Mouse (Mus musculus) mature B cell (primary cell): ENCODE results near the gene Adh7.

Experiments
- in situ Hi-C: fragments of 300-500 bp; cut with MboI; formaldehyde crosslinking; loops from 2 replicates; pipeline ENCODE4 v1.14.3; 2019

Adh7 gene

DNA sequence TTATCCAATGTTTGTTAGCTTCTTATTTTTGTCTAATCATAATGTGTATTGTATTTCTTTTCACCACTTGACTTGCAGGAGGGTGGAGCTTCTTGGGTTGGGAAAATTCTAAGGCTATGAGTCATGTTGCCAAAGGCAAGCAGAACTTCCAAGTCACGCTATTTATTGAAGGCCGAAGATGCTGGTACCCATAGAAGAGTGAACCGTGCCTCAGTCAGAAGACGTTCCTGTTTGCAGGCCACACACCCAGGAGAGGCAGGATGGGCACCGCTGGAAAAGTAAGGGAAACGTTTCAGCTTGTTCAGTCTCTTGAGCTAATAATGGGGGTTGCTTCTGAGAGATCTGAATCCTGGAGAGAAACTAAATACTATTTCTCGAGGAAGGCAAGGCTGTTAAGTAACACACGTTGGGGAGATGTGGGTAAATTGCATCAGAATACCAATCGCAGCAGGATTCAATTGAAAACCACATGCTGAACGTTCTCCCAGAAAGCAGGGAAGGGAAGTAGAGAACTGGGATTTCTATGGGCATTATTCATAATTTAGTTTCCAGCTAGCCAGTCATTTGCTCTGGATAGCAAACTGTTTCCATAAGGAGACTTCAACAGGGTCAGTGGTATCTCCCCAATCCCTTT lies at the start of gene Adh7:
Adh7 (plus strand) TSS at position 130 of the 634 bp plus-strand sequence.
- in situ Hi-C loops, result no loop called here

DNA sequence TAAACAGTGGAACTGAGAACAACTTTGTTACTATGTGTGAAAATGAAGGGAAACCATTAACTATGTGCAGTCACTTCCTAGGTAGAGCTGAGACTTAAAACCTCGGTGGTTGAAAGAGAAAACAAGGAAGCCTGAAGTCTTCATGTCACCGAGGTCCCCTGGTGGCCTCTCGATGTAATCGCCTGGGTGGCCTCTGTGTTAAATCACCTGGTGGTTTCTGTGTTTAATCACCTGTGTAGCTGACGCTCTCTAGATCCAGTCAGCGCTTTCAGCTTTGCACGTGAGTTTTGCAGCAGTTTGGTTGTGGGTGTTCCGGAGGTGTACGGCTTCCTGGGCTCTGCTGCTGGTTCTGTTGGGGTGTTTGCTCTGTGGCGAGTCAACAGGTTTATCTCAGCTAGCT lies 44.3 kb upstream of the Adh7 start:
- in situ Hi-C loops, result no loop called here

DNA sequence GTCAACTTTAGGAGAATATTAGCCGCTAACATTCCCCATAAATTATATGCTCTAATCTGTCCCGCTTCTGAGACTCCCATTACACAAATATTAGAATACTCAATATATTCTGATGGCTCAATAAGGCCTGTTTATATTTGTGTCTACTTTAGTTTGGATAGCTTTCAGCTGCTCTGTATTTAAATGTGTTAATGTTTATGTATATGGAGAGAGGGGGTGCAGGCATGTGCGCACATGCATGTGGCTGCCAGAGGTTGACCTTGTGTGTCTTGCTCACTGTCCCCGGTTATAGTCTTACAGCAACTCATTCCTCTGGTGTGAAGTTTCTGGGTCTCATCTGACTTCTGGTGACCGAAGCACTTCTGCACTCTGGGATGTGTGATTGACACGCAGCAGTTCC lies 42.0 kb upstream of the Adh7 start:
- in situ Hi-C loops, result no loop called here

DNA sequence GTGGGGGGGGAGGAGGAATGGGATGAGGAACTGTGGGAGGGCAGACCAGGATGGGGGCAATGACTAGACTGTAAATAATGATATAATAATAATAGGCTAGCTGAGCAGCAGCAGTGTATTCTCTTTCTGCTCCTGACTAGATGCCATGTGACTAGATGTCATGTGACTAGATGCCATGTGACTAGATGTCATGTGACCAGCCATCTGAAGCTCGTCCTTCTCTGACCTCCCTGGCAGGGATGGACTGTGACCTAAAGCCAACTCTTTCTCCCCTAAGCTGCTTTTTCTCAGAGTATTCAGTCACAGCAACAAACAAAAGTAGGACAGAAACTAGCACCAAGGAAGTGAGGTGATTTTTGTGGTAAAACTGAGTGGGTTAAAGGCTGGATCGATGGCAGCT lies 35.5 kb upstream of the Adh7 start:
- in situ Hi-C loops, result no loop called here

DNA sequence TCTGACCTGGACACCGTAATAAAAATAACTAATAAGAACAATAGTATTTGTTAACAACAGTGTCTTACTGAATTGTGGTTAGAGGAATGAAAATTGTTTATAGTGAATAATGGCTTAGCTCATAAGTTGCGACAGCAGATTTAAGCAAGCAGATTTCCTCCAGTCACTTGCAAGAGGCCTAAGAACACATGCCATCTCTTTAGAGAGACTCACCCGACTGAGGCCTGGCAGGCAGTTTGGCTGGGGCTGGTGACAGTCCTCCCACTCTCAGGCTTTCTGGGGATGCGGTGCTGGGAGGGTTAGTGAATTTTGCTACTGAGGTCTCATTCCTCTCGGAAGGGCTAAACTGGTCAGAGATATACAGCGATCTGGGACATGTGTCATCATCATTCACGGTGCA lies 34.2 kb upstream of the Adh7 start:
- in situ Hi-C loops, result no loop called here

DNA sequence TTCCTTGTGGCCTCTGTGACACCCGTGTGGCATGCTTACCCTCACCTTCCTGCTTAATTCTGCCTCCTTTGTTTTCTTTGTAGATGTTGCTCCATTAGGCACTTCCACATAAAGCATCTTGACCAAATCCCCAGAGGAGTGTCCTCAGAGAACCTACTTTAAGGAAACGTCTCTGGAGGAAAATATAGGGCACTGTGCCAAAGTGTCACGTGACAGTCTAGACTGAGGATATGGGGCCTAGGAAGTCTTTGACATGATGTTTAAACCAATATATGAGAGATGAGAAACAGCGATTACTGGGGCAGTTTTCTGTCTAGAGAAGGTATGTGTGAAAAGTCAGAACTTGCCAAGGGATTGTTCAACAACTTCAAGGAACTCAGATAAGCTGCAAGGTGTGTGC lies 32.3 kb upstream of the Adh7 start:
- in situ Hi-C loops, result no loop called here

DNA sequence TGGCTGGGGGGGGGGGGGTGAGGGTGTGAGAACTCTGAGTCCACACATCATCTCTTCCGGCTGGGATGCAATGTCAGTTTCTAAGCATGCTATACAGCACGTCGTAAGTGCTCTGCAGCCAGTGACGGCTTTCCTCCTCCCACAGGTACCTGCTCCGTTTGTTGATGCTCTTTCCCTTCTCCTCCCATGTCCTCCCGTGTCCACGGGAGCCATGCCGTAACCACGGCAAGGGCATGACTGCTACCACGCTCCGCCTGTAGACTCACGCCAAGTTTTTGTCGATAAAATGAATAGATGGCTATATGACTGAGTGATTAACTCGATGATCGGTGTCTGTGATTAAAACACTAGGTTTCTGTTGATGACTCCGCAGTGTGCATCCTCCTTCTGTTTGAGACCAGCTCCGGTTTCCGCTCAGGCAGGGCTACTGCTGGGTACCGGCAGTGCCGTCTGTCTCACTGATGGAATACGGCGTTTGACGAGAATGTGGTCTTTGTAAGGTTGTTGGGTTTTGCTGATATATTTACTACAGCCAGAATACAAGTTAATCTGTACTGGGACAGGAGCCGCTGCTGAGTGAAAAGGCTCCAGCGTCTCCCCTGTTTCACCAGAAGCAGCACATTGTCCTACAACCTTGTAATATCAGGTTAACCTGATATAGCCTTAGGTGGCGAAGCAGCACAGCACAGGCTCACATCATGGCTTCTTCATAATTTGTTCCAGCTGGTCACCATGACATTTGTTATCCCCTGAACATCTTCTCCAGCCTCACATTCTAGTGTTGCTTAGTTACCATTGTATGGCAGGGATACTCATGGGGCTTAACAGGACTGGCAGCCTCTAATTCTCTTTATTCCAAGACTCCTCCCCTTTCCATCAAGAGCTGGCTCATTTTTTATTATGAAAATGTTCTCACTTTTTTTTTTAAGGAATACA lies 31.3 kb upstream of the Adh7 start:
- in situ Hi-C loops, result no loop called here

DNA sequence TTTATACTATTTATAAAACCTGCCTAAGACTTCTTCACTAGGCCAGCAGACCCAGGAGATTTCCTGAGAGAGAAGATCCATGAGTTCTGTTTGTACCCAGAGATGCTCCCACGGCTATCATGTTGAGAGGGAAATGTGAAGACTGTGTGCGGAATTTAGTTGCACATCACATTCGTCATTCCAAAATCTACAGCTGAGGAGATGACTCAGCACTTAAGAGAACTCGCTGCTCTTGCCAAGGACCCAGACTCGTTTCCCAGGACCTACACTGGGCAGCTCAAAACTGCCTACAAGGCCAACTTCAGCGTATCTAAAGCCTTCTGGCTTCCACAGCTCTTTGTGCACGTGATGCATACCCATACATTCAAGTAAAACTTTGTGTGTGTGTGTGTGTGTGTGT lies 25.3 kb upstream of the Adh7 start:
- in situ Hi-C loops, result no loop called here

DNA sequence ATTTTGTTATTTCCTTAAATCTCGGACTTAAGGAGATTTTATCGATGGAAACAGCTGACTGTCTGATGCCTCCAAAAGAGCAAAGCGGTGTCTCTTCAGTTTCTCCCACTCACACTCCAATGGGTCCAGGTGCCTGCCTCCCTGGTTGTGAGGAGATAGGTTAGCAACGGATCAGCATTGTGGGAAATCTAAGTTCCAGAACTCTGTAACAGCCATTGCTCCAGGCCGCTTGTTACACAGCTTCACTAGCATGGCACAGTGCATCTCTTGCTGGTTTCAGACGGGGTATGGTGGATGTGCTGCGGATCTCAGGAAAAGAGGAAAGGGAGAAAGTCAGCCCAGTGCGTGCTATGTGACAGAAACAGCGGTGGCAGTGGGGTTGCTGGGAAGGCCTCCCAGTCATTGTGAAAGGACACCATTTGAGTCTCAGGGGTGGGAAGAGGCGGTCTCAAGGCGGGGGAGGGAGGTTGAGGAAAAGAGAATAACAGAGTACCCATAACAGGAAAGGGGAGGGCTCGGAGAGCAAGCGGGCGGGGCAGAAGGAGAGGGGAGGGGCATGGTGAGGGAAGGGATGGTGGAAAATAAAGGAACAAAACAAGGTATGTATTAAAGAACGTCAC lies 23.8 kb upstream of the Adh7 start, which contains the start of gene 4930579F01Rik:
4930579F01Rik (minus strand) TSS at position 143 of the 620 bp plus-strand sequence.
- in situ Hi-C loops, result no loop called here

DNA sequence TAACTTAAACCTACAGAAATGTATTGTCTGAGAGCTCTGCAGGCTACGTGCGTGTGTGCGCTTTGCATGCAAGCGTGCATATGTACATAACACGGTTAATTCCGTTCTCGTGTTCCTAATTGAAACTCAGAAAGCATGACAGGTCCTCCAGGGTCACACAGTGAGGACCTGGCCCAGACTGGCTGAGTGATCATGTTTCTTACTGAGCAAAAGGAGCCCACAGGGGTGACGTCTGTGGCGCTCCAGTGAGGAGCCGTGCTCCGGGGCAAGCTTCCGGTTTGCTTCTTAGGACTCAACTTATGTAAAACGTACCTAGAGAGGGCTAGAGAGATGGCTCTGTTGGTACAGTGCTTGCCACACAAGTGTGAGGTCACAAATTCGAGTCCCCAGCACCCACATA lies 20.5 kb upstream of the Adh7 start:
- in situ Hi-C loops, result no loop called here

DNA sequence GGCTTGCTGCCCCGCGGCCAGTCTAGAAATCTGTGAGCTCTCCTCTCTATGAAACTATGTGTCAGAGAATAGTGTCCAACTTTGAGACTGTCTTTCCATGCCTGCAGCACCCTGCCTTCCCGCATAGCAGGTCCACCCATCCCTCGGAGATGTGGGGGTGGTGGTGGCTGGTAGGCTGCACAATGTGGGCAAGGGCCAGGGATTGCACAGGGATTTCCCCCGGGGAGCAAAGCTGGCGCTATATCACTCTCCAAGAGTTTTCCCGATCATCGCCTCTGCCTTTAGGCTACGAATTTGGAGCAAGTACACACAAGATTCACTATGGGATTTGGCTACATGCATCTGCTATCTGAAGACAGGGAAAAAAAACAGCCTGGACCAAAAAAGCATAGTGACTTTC lies 20.0 kb upstream of the Adh7 start:
- in situ Hi-C loops, result no loop called here

DNA sequence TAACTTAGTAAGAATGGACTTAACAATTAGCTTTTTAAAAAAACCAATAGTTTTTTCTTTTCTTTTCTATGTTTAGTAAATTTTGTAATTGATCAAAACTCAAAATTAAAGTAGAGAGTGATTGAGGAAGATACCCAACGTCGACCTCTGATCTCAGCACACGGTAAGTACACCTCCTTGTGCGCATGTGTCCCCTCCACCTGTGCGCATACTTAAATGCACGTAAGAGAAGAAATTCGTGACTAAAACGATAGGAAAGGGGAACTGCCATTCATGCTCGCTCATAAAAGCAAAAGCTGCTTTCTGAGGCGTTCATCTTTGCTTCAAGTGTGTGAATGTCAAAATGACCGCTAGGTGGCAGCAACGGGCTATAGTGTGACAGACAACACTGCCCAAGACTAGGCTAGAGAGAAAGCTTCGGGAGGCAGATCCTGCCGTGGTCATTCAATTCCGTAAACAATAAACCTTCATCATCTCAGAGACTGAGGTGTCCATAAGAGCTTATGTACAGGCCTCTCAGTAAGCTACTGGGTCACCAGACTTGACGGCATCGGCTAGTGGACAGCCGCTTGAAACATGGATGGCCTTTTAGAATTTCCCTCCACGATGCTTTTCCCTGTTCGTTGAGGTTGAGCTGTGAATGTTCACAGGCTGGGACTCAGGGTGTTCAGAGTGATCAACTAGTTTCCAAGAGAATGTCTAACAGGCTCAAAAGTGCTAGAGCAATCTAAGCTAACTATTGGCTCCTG lies 19.4 kb upstream of the Adh7 start:
- in situ Hi-C loops, result no loop called here

DNA sequence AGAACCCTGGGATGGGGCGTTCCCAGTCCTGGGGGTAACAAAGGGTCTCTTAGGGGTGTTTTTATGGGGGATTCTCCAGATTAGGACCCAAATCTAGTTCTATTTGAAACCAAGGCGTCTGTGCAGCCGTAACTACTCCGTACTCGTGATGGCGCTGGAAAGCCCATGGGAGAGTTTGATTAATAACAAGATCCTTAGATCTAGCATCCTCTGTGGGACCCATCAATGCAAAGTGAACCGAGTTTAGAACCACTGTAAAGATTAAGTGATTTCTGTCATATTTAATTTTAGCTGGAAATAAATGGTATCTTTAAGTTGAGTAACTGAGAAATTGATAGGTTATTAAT lies 18.9 kb upstream of the Adh7 start:
- in situ Hi-C loops, result no loop called here

DNA sequence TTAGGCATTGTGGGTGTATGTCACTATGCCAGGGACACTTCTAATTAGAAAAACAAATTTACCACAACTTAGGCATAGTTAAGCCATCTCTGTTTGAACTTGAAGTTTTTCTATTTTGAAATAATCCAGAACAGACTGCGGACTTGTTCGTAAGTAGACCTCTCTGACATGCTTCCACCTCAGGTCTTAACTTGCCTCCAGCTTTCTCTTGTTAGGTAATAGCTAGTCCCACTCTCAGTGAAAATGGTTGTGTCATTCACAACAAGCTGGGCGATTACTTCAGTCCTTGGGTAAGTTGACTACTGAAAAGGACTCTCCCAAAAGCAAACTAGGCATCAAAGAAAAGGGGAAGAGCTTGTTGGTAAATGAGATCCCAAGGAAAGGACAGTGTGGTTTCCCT lies 8.7 kb upstream of the Adh7 start:
- in situ Hi-C loops, result no loop called here

DNA sequence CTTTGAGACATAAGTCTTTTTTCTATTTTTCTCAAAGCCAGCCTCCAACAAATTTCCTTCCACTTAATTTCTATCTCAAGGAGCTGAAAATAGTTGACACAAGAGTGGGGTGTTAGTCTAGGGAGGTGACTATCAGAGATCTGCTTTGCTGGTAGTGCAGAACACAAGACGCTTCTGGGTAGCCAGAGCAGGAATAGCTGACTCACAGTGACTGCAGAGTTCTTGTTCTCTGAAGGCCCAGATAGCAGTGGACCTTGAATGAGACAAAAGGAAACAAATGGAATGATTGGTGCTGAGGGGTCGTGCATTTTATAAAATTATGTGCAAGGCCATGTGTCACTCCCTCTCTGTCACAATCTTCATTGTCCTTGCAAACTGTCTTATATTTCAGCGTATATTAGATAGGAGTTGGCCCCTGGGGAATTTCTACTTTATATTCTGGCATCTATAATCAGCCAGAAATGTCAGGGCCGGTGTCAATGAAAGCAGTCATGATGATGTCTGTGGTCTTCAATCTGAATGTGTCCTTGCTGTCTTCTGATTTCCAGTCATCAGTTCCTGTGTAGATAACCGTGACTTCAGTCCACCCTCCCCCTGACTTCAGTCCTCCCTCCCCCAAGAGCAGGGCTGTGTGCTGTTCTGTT lies 7.0 kb upstream of the Adh7 start:
- in situ Hi-C loops, result no loop called here

DNA sequence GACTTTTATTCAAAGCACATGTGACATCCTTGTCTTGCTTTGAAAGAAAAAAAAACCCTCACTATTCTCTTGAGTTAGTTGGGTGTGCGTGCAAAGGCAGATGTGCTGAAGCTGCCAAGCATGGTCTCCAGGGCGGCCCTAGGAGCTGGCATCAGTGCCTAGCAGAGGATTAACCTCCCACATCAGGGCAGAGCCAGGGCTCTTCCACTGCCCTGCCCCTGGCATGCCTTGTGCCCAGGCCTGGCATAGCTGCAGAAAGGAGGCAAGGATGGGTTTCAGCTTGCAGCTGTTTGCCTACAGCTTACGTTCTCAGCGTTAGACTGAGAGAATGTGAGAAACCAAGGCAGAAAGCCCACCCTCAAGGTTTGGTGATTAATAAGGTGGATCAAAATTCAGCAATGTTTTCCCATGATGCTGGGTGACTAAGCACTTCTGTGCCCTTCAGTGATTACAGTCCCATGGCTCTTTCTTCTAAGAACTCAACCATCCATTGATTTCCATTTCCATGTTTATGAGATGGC lies 5.1 kb upstream of the Adh7 start:
- in situ Hi-C loops, result no loop called here

DNA sequence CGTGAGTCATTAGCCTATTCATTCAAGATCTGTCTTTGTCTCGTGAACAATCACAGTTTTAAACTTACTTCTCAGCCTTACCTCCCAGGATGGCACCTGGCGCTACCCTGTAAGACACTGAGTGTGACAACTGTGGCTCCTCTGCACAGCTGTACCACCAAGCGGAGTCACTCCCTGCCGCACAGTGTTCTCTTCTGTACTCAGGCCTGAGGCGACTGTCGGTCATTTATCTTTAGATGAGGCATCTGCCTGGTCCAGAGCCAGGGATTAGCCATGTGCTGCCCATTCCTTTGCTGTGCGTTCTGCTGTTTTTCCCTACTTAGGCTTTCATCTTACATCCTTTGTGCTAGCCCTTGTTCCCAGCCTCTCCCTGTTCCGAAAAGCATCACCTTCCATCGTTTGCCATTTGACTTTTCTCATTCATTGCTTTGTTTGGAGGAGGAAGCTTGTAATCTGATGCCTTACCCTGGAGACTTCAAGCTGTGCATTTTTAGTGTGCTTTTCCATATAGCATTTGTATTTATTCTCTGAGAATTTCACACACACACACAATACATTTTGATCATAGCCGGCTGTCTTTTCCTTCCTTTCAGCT lies 2.1 kb upstream of the Adh7 start:
- in situ Hi-C loops, result no loop called here

DNA sequence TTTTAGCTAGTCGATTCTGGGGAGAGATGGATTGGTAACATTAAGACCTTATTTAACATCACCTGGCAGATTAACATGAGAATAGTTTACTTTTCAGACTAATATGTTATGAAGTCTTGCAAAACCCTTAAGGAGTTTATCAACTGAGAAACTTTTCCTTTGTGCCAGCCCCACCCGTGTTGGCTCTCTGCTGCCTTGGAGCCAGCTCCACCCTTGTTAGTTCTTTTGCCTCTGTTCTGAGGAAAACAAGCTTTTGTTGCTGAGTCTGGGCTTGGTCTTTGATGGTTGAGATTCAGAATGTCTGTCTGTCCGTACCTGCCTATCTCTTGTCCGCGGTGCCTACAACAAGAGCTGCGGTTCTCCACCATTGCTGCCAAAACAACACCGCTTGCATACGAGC lies 1.5 kb upstream of the Adh7 start:
- in situ Hi-C loops, result no loop called here

DNA sequence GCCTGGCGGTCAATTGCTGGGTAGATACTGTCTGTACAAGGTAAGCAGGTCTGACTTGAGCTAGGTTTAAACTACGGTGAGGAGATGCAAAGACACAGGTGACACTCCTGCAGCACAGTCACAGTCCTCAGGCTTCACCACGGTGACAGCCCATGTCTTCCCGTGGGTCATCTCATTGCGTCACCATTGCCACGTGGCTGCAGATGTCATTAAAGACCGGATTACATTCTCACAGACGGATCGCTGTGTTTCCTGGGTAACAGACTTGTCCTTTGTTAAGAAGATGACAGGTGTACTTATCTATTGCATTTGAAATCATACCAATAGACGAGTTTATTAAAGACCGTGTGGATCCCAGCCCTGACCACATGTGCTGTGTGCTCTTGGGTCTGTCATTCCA lies 3.6 kb downstream of the Adh7 start:
- in situ Hi-C loops, result no loop called here

DNA sequence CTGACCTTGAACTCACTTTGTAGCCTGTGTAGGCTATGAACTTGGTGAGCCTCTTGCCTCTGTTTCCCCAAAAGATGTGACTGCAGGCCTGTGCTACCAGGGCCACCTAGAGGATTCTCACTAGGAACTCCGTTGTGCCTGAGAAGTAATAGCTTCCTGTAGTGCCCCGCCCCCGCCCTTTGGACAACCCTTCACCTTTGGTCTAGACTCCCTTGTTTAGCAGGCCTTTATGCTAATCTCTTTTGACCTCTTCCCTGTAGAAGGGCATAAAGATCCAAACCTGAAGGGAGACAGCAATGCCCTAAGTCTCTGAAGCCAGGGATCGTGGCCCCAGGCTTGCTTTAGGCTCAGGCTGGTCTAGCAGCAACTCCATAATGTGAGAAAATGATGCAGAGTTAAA lies 5.0 kb downstream of the Adh7 start:
- in situ Hi-C loops, result no loop called here

DNA sequence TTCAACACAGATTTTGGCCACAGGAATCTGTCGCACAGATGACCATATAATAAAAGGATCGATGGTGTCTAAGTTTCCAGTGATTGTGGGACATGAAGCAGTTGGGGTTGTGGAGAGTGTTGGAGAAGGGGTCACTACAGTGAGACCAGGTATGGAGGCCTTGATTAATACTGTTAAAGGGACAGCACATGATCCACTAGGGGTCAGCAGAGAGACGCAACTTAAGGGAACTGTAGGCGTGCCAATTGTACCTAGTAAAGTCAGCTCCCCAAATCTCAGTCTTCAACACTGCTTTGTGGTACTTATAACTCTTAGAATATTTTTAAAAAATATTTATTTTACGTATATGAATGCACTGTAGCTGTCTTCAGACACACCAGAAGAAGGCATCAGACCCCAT lies 5.4 kb downstream of the Adh7 start:
- in situ Hi-C loops, result no loop called here
